Mouse (Mus musculus) liver, adult 2 months (tissue): ENCODE data around the gene Enc1. TPM values are rescaled to one million over a fixed set of nuclear protein-coding genes. Genes with fewer than 3 reads are reported as not detected.

Experiments
- DNase-seq: peaks from one replicate; pipeline ENCODE4 v3.0.0-alpha.2; 2011; ENCODE audit warnings: low read depth, low spot score; ENCODE audit errors: extremely low read depth
- H3K27ac ChIP-seq: fragments of 200-500 bp; replicated peaks from 2 replicates; pipeline ENCODE4 v1.5.1; 2012; ENCODE audit warnings: low read depth, mild to moderate bottlenecking, control low read depth, inconsistent platforms, low read length; ENCODE audit not compliant: insufficient read depth
- H3K27me3 ChIP-seq: fragments of 200-500 bp; 2 replicates; pipeline ENCODE4 v1.6.1; 2012; ENCODE audit warnings: mild to moderate bottlenecking, moderate library complexity, low read length, inconsistent platforms; ENCODE audit not compliant: control insufficient read depth, insufficient read depth
- H3K36me3 ChIP-seq: fragments of 200-500 bp; 2 replicates; pipeline ENCODE4 v1.6.1; 2012; ENCODE audit warnings: low read length, inconsistent platforms; ENCODE audit not compliant: control insufficient read depth, insufficient read depth
- H3K4me1 ChIP-seq: fragments of 200-500 bp; 2 replicates; pipeline ENCODE4 v1.6.1; 2011; ENCODE audit warnings: low read length; ENCODE audit not compliant: control insufficient read depth, insufficient read depth
- H3K4me3 ChIP-seq: fragments of 200-500 bp; 2 replicates; pipeline ENCODE4 v1.5.1; 2011; ENCODE audit warnings: low read depth, mild to moderate bottlenecking, control low read depth, low read length, moderate library complexity; ENCODE audit not compliant: insufficient read depth
- H3K79me2 ChIP-seq: fragments of 200-500 bp; 2 replicates; pipeline ENCODE4 v1.6.1; 2012; ENCODE audit warnings: inconsistent platforms, mild to moderate bottlenecking, low read length, moderate library complexity; ENCODE audit not compliant: control insufficient read depth, insufficient read depth
- H3K9ac ChIP-seq: fragments of 200-500 bp; 2 replicates; pipeline ENCODE4 v1.6.1; 2012; ENCODE audit warnings: low read depth, mild to moderate bottlenecking, control low read depth, inconsistent platforms, low read length
- CTCF ChIP-seq: fragments of 200-500 bp; IDR thresholded peaks from 2 replicates; pipeline ENCODE4 v1.5.1; 2011; ENCODE audit warnings: low read depth, low read length, control low read depth
- POLR2A ChIP-seq: fragments of 200-500 bp; IDR thresholded peaks from 2 replicates; pipeline ENCODE4 v1.6.1; 2011; ENCODE audit warnings: low read length, control low read depth; ENCODE audit not compliant: insufficient read depth; ENCODE audit errors: extremely low read depth
- WGBS: fragments of 180-500 bp; shearing (Covaris S2); methylation state at CpG from one replicate; pipeline ENCODE4 v1.1.7; 2018; 5-methylcytosine and 5-hydroxymethylcytosine counted together
- polyA plus RNA-seq: library from polyadenylated mRNA; depleted of rRNA; stranded (reverse); fragments of >200 nt; gene quantifications from 2 replicates; pipeline ENCODE4 v1.2.3, GENCODE M21; 2012
- total RNA-seq: library from RNA; depleted of rRNA; stranded (reverse); fragments of >200 nt; gene quantifications from 2 replicates; pipeline ENCODE4 v1.2.3, GENCODE M21; 2014

Gene Enc1
- total and polyA plus RNA-seq, 2 experiments = 1.3 to 2.6 TPM

- Histone ChIP-seq H3K27me3 (no peaks in the 10 kb centered on the region), H3K4me3 (no peak overlapping the region), H3K36me3 (no peaks in the 10 kb centered on the region), H3K79me2 (no peaks in the 10 kb centered on the region), H3K9ac (no peak overlapping the region), H3K27ac (no peak overlapping the region), H3K4me1 (peaks cover 1% of the 10 kb centered on the region)
- 93% methylated on average over 10 of the region's 10 CpGs for WGBS
- TF ChIP-seq POLR2A = no peak
- no peak for TF ChIP-seq CTCF
- no peak for DNase-seq
Observed at GRCm38 (mm10) chr13:97254564-97255164, 13.8 kb downstream of the Enc1 start.

- Histone ChIP-seq H3K9ac (no peak overlapping the region), H3K4me3 (no peak overlapping the region), H3K79me2 (no peaks in the 10 kb centered on the region), H3K4me1 (peaks cover 1% of the 10 kb centered on the region), H3K27me3 (no peaks in the 10 kb centered on the region), H3K27ac (no peak overlapping the region), H3K36me3 (no peaks in the 10 kb centered on the region)
- WGBS = 66% methylated on average over 6 of the region's 6 CpGs
- no peak for TF ChIP-seq CTCF
- TF ChIP-seq POLR2A = no peak
- no peak for DNase-seq
Observed at GRCm38 (mm10) chr13:97255976-97256848, 15.3 kb downstream of the Enc1 start.

GRCm38 (mm10) chr13:97256849-97257379, 16.0 kb downstream of the Enc1 start:
- Histone ChIP-seq H3K79me2 (no peaks in the 10 kb centered on the region), H3K27me3 (no peaks in the 10 kb centered on the region), H3K4me3 (no peak overlapping the region), H3K36me3 (no peaks in the 10 kb centered on the region), H3K4me1 (peaks cover 1% of the 10 kb centered on the region), H3K9ac (no peak overlapping the region), H3K27ac (no peak overlapping the region)
- no peak for TF ChIP-seq POLR2A
- no peak for TF ChIP-seq CTCF
- no peak for DNase-seq
- WGBS = 74% methylated on average over 12 of the region's 12 CpGs

GRCm38 (mm10) chr13:97259271-97259670, 18.4 kb downstream of the Enc1 start:
- Histone ChIP-seq H3K27ac (no peak overlapping the region), H3K27me3 (no peaks in the 10 kb centered on the region), H3K4me3 (no peak overlapping the region), H3K9ac (no peak overlapping the region), H3K4me1 (no peaks in the 10 kb centered on the region), H3K79me2 (no peaks in the 10 kb centered on the region), H3K36me3 (no peaks in the 10 kb centered on the region)
- DNase-seq = no peak
- WGBS = 72% methylated on average over 16 of the region's 16 CpGs
- TF ChIP-seq POLR2A (no peak), CTCF (no peak)

- Histone ChIP-seq H3K36me3 (no peaks in the 10 kb centered on the region), H3K27ac (no peak overlapping the region), H3K4me3 (no peak overlapping the region), H3K9ac (no peak overlapping the region), H3K79me2 (no peaks in the 10 kb centered on the region), H3K27me3 (no peaks in the 10 kb centered on the region), H3K4me1 (no peaks in the 10 kb centered on the region)
- no peak for TF ChIP-seq CTCF
- peak; percentile 71 for DNase-seq
- 60% methylated on average over 8 of the region's 8 CpGs for WGBS
Observed at GRCm38 (mm10) chr13:97260456-97261180, 19.7 kb downstream of the Enc1 start.
